Mouse (Mus musculus) urinary bladder, postnatal 14 days (tissue): ENCODE measurements at regions not wholly inside any gene's neighbourhood (a gene's known extent, or its start where the extent isn't known, plus 50 kb on each side); places are given as distances from the start of the nearest gene placed in this dataset.
"Not testable (repeated sequence)": the region's sequence is repeated elsewhere in the genome, so short reads cannot be mapped to it uniquely, and the experiment has no call there.

Experiments
- DNase-seq: peaks from one replicate; pipeline ENCODE4 v3.0.0; 2021; ENCODE audit warnings: low spot score

DNA sequence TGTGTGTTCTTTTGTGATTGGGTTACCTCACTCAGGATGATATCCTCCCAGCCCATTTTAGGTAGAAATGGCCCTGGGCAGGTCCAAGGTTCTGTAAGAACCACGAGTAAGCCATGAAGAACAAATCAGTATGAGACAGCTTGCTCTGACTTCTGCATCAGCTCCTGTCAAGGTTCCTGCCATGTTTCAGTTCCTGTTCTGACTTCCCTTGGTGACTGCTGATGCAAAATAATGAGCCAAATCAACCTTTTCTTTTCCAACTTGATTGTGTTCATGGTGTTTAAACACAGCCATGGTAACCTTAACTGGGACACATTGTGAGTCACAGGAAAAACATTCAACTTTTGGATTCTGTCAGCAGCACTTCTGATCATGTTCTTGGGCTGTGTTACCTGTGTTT, 667.4 kb upstream of the Igfbp7 start:
- no peak for DNase-seq

GRCm38 (mm10) chr5:78032554-78033250, 624.9 kb upstream of the Igfbp7 start:
- DNase-seq, result no peak

GRCm38 (mm10) chr5:78017523-78017922, 609.7 kb upstream of the Igfbp7 start:
- DNase-seq, result no peak

DNA sequence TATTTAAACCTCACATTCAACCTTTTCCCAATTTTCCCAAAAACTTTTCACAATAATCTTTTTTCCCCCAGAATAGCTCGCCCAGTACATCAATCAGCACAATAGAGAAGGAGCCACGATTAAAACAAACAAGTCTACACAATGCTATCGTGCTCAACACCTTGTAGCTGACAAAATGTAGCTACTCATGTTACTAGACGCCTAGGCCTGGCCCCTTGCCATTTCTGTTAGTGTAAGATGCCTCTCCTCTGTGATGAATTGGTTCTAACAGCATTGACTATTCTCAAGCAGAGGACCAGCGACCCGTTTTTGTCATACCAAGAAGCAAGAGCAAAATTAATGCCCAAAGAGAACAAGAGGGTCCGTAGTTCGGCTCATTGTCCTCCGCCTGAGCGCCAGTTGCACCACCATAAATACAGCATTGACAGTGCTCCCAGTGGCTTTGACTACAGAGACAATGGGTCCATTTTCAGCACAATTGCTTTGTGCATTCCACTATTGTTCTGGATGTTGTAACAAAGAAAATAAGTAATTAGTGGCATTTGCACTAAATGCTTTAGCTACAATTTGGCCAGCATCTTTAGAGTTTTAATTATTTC, 578.7 kb upstream of the Igfbp7 start:
- no peak for DNase-seq

- DNase-seq, result no peak
These were observed 577.4 kb upstream of the Igfbp7 start for GRCm38 (mm10) chr5:77985269-77985668.

DNA sequence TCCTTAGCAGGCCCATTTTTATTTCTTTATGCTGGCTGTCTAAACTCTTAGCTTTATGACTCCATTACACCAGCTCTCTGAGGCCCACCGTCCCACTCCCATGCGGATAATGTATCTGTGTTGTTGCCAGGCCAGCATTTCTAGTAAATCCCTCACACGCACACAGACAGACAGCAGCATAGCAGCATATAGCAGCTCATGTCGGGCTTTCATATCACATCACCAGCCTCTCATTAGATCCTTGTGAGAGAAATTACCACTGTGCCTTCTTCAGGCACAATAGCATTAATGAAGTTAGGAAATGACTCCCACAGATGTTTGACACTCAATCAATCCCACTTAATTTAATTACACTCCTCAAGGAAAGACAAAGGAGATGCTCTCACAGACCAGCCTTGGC, 532.2 kb upstream of the Igfbp7 start:
- not testable (repeated sequence) for DNase-seq

GRCm38 (mm10) chr5:77931874-77932273, 524.0 kb upstream of the Igfbp7 start:
- DNase-seq, result no peak

GRCm38 (mm10) chr5:77921186-77921585, 513.3 kb upstream of the Igfbp7 start:
- DNase-seq, result no peak

DNA sequence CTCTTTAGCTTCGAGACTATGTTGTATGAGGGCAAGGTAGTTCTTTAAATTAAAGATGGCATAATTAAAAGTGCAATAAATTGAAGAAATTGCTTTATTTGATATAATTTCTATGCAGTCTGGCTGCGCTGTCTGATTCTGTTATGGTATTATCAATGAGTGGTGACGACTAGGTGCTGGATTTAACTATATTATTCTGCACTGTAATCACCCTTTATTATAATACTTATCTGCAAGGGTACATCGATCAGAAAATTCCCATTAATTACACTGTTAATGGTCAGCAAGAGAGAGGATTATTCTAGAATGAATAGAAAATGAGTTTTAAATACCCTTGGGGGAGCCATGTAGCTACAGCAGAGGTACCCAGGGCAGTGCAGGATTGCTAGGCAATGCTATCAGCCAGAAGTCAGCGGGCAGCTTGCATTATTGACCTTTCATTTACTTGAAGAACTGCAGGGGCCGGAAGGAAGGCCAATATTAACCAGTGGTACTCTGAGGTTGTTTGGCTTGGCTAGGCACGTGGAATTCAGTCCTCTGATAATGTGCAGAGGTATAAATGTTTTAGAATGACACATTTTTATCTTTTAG, 509.3 kb upstream of the Igfbp7 start:
- DNase-seq, result no peak

GRCm38 (mm10) chr5:77916375-77916774, 508.5 kb upstream of the Igfbp7 start:
- DNase-seq, result no peak

DNA sequence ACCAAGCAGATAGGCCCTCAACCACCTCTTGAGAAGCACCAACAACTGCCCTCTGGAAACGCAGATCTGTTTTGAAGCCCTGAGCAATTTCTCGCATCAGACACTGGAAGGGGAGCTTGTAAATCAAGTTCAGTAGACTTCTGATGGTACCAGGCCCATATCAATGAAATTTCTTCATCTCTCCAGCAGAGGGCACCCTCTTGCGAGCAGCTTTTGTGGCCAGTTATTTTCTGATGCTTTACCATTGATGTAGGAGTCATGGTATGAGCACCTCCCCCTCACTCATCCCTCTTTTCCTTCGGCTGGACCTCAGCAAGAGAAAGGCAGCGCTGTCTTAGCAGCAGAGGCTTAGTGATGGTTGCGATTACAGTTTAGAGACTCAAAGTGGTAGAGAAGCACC, 501.4 kb upstream of the Igfbp7 start:
- no peak for DNase-seq

DNA sequence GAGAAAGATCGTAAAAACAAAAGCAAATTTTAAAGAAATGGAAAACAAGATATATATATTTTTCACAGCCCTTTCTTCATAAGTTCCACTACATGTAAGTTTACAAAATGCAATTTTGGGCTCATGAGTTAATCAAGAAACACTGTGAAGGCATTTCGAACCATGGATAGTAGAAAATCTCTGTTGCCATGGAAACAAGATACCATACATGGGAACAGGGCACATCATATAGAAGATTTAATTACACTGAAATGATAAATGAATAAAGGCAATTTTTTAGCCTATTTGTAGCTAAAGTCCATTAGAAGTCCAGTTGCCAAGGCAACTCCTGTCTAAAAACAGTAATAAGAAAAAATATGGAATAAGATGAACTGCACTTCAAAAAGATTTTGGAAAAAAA, 484.2 kb upstream of the Igfbp7 start:
- DNase-seq, result not testable (repeated sequence)

GRCm38 (mm10) chr5:77888534-77888933, 480.7 kb upstream of the Igfbp7 start:
- DNase-seq, result no peak

DNA sequence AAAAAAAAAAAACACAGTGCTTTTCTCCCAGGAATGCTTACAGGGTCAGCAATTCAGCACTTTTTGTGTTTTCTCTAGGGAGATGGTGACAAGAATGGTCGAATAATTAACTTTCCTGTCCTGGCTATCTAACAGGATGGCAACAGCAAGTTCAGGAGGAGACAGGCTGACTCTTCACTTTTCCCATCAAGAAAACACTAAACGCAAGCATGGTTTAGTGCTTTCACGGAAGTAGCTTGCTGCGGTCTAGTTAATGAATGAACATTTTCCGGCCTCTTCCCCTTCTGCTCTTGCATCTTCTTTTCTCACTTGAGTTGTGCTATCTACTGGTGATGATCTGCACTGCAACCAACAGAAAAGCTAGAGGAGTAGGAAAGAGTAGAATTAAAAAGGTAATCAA, 463.6 kb upstream of the Igfbp7 start:
- DNase-seq, result no peak

- no peak for DNase-seq
These were observed 457.5 kb upstream of the Igfbp7 start for GRCm38 (mm10) chr5:77865342-77865741.

DNA sequence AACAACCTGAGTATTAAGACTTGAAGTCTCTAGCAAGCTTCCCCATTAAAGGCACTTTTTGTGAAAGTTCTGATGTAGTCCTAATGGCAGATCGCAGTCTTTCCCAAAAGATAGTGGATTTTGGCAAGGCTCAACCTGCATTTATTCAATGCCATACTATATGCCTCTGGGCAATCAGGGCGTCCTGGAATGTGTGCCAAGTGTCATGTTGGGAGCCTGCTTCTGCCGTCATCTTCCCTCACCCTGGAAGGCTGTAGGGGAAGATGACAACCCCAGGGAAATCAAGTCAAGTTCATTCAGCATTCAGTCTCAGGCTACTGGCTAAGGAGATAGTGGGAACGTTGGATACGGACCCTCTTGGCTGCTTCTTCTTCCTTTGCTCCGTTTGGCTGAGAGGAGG, 447.4 kb upstream of the Igfbp7 start:
- no peak for DNase-seq

GRCm38 (mm10) chr5:77853999-77854784, 446.4 kb upstream of the Igfbp7 start:
- no peak for DNase-seq

DNA sequence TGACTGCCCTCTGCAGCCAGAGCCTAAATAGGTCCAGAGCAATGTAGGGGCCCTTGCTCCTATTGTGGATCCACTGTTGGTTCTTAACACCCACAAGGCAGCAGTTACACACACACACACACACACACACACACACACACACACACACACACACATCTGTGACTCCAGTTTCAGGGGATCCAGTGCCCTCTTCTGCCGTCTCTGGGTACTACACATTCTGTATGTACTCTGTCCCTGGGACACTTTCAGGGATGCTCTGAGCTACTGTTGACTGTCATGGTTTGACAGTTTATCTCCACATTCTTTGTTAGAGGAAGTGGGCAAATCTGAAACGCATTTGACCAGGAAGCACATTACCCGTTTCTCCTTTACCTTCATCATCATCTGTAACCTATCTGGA, 443.8 kb upstream of the Igfbp7 start:
- DNase-seq, result no peak

GRCm38 (mm10) chr5:77838186-77839097, 430.6 kb upstream of the Igfbp7 start:
- no peak for DNase-seq

DNA sequence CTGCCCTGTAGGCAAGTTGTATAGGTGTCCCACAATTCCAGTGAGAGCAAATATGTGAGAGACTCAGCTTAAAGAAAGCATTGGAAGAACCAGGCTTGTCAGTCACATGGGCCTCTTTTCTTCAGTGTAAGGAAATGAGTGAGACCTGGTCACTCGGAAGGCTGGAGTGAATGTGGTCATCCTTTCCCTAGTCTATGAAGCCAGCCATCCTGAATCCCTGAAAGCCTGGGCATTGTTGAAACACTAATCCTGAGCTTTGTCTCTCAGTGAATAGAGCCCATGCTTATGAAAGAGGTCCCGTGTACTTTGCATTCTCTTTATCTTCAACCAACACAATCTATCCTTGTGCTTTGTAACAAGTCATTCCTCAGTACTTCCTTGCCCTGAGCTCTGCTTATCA, 420.1 kb upstream of the Igfbp7 start:
- DNase-seq, result no peak

DNA sequence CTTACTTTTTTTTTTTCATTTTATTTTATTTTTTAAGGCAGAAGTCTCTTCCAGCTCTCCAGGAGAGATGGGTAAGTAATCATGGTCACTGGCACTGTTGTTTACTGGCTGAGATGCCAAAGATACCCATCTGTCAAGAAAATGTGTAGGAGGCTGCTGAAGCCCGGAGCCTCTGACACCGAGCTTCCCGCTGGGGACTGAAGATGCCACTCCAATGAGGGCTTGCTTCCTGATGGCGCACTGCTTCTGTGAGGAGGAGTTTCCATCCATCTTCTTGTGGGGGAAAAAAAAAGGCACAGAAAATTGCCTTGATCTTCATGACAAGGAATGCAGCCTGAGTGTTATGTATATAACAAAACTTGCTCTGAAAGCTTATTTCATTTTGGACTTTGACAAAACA, 418.2 kb upstream of the Igfbp7 start:
- no peak for DNase-seq

- DNase-seq, result no peak
These were observed 409.0 kb upstream of the Igfbp7 start for GRCm38 (mm10) chr5:77816759-77817280.
